Mouse (Mus musculus) kidney, adult 2 months (tissue): ENCODE data around the gene Zfp747. TPM values are rescaled to one million over a fixed set of nuclear protein-coding genes. Genes with fewer than 3 reads are reported as not detected.
A peak's percentile ranks its signal among the peaks of the same experiment; 100 is the strongest.
"Not testable (repeated sequence)": the region's sequence is repeated elsewhere in the genome, so short reads cannot be mapped to it uniquely, and the experiment has no call there.

Experiments
- DNase-seq: peaks from one replicate; pipeline ENCODE4 v3.0.0; 2021
- H3K27ac ChIP-seq: fragments of 200-500 bp; 2 replicates; pipeline ENCODE4 v1.5.1; 2012; ENCODE audit warnings: low read depth, low read length, control low read depth, inconsistent platforms; ENCODE audit not compliant: insufficient read depth
- H3K27me3 ChIP-seq: fragments of 200-500 bp; replicated peaks from 2 replicates; pipeline ENCODE4 v1.6.1; 2012; ENCODE audit warnings: mild to moderate bottlenecking, moderate library complexity, low read length, inconsistent platforms; ENCODE audit not compliant: control insufficient read depth, insufficient read depth
- H3K36me3 ChIP-seq: fragments of 200-500 bp; 2 replicates; pipeline ENCODE4 v1.6.1; 2012; ENCODE audit warnings: mild to moderate bottlenecking, moderate library complexity, low read length, inconsistent platforms; ENCODE audit not compliant: control insufficient read depth, insufficient read depth
- H3K4me1 ChIP-seq: fragments of 200-500 bp; 2 replicates; pipeline ENCODE4 v1.6.1; 2011; ENCODE audit warnings: low read length; ENCODE audit not compliant: control insufficient read depth, insufficient read depth
- H3K4me3 ChIP-seq: fragments of 200-500 bp; 2 replicates; pipeline ENCODE4 v1.5.1; 2011; ENCODE audit warnings: mild to moderate bottlenecking, low read depth, low read length, control low read depth; ENCODE audit not compliant: insufficient read depth
- CTCF ChIP-seq: fragments of 200-500 bp; conservative IDR thresholded peaks from 2 replicates; pipeline ENCODE4 v1.5.1; 2011; ENCODE audit warnings: low read depth, mild to moderate bottlenecking, control low read depth, low read length, moderate library complexity, mixed read lengths; ENCODE audit not compliant: insufficient read depth, insufficient read length
- POLR2A ChIP-seq: fragments of 200-500 bp; IDR thresholded peaks from one replicate; pipeline ENCODE4 v1.6.1; 2011; ENCODE audit warnings: low read depth, low read length, control low read depth
- WGBS: fragments of 180-500 bp; shearing (Covaris S2); methylation state at CpG from one replicate; pipeline ENCODE4 v1.1.7; 2018; 5-methylcytosine and 5-hydroxymethylcytosine counted together
- polyA plus RNA-seq: library from polyadenylated mRNA; depleted of rRNA; stranded (reverse); fragments of >200 nt; gene quantifications from 2 replicates; pipeline ENCODE4 v1.2.3, GENCODE M21; 2012

Zfp747 gene
- polyA plus RNA-seq, 1 experiment, result 6.5 TPM

- Histone ChIP-seq H3K27ac (no peak overlapping the region), H3K4me3 (no peak overlapping the region), H3K27me3 (no peaks in the 10 kb centered on the region), H3K4me1 (peaks cover 2% of the 10 kb centered on the region; the same call in 1 of the 2 replicates), H3K36me3 (no peaks in the 10 kb centered on the region)
- 68% methylated on average over 2 of the region's 2 CpGs for WGBS
- TF ChIP-seq CTCF, result 0 out of 2 replicates have a peak, but pooled peaks have one; percentile 17
- no peak for TF ChIP-seq POLR2A
- DNase-seq, result no peak
Observed at GRCm38 (mm10) chr7:127402980-127403379, 27.1 kb upstream of the Zfp747 start.

GRCm38 (mm10) chr7:127400355-127400754 is 24.5 kb upstream of the Zfp747 start:
- Histone ChIP-seq H3K27ac (no peak overlapping the region), H3K4me1 (no peaks in the 10 kb centered on the region), H3K27me3 (no peaks in the 10 kb centered on the region), H3K4me3 (no peak overlapping the region), H3K36me3 (no peaks in the 10 kb centered on the region)
- TF ChIP-seq CTCF, result no peak
- TF ChIP-seq POLR2A, result no peak
- DNase-seq, result no peak
- 63% methylated on average over 3 of the region's 3 CpGs for WGBS

- TF ChIP-seq CTCF (no peak), POLR2A (no peak)
- Histone ChIP-seq H3K36me3 (no peaks in the 10 kb centered on the region), H3K4me1 (peaks cover 8% of the 10 kb centered on the region; the same call in 1 of the 2 replicates), H3K4me3 (peak overlapping the region; percentile 43), H3K27ac (peak overlapping the region; percentile 14; the same call in 1 of the 2 replicates), H3K27me3 (no peaks in the 10 kb centered on the region)
- DNase-seq, result no peak
- 4% methylated on average over 7 of the region's 7 CpGs for whole genome bisulfite sequencing
Observed at GRCm38 (mm10) chr7:127393944-127394333, 18.1 kb upstream of the Zfp747 start.

GRCm38 (mm10) chr7:127393157-127393943 is 17.5 kb upstream of the Zfp747 start, which contains the start of gene E430018J23Rik:
E430018J23Rik (minus strand) TSS chr7:127393629.
- DNase-seq, result peak; percentile 100
- Histone ChIP-seq H3K36me3 (no peaks in the 10 kb centered on the region), H3K4me1 (peaks cover 8% of the 10 kb centered on the region; the same call in 1 of the 2 replicates), H3K27me3 (no peaks in the 10 kb centered on the region), H3K4me3 (peak within 1 kb of the TSS; percentile 91), H3K27ac (peak within 1 kb of the TSS; percentile 87)
- WGBS, result under 1% methylated on average over 45 of the region's 45 CpGs
- TF ChIP-seq CTCF (no peak), POLR2A (peak; percentile 35)

- Histone ChIP-seq H3K4me3 (peak overlapping the region; percentile 91; the same call in 1 of the 2 replicates), H3K36me3 (no peaks in the 10 kb centered on the region), H3K27ac (no peak overlapping the region), H3K27me3 (no peaks in the 10 kb centered on the region), H3K4me1 (peaks cover 8% of the 10 kb centered on the region; the same call in 1 of the 2 replicates)
- no peak for TF ChIP-seq CTCF
- TF ChIP-seq POLR2A, result no peak
- WGBS, result 80% methylated on average over 8 of the region's 8 CpGs
- no peak for DNase-seq
Observed at GRCm38 (mm10) chr7:127392251-127392824, 16.5 kb upstream of the Zfp747 start.

- no peaks in the 10 kb centered on the region for H3K27me3 ChIP-seq
- 94% methylated on average over 16 of the region's 16 CpGs for WGBS
- no peak overlapping the region for H3K27ac ChIP-seq
- TF ChIP-seq POLR2A (no peak), CTCF (no peak)
- H3K4me3 ChIP-seq, result no peak overlapping the region
- H3K36me3 ChIP-seq, result no peaks in the 10 kb centered on the region
- DNase-seq, result no peak
- peaks cover 8% of the 10 kb centered on the region; the same call in 1 of the 2 replicates for H3K4me1 ChIP-seq
Observed at GRCm38 (mm10) chr7:127391538-127391937, 15.7 kb upstream of the Zfp747 start.

- peaks cover 8% of the 10 kb centered on the region; the same call in 1 of the 2 replicates for H3K4me1 ChIP-seq
- H3K27me3 ChIP-seq, result no peaks in the 10 kb centered on the region
- no peak overlapping the region for H3K4me3 ChIP-seq
- 69% methylated on average over 7 of the region's 7 CpGs for WGBS
- H3K27ac ChIP-seq, result no peak overlapping the region
- TF ChIP-seq CTCF, result no peak
- TF ChIP-seq POLR2A, result no peak
- no peaks in the 10 kb centered on the region for H3K36me3 ChIP-seq
- DNase-seq, result no peak
Observed at GRCm38 (mm10) chr7:127390306-127390705, 14.5 kb upstream of the Zfp747 start.

- H3K27ac ChIP-seq, H3K36me3 ChIP-seq, H3K27me3 ChIP-seq, DNase-seq, H3K4me1 ChIP-seq, H3K4me3 ChIP-seq: not testable (repeated sequence)
Observed at GRCm38 (mm10) chr7:127388201-127388600, 12.4 kb upstream of the Zfp747 start.
